Comparison of ENCODE assay signal across 8 mouse cellular contexts in the genomic region with DNA sequence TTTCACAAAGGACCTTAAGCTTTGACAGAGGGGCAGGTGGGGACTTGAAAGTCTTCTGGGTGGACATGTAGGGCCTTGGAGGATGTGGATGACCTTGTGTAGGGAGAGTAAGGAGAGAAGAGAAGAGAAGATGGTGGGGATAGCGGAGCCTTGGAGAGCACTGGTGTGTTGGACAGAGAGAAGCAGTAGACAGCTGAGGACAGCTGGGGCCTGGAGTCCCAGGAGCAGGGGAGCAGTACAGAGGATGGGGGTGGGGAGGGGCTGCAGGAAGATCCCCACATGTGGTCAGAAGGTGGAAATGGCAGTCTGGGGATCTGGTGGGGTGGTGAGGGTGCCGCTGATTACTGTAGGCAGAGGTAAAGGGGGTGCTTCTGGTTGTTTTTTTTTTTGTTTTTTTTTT. TPM values are rescaled to one million over a fixed set of nuclear protein-coding genes. Genes with fewer than 3 reads are reported as not detected.
DNase-seq lines count a peak whose midpoint lies in the region; ATAC-seq and TF ChIP-seq lines count a peak whose summit lies in the region.

No protein-coding gene starts in this region.

- WGBS in hindbrain, embryonic 15.5 days: 57% methylated on average over 2 of the region's 2 CpGs
- 83% methylated on average over 2 of the region's 2 CpGs for WGBS in midbrain, embryonic 13.5 days

- ATAC-seq in hindbrain, embryonic 15.5 days (ENCODE audit: low FRiP score, low read depth): no peak
- no peak for ATAC-seq in midbrain, embryonic 13.5 days
- ATAC-seq in CD4-positive, CD25-positive, alpha-beta regulatory T cell, adult 4 months: no peak
- no peak for ATAC-seq in monocyte, adult 5-6 weeks (replicated peaks; ENCODE audit: insufficient number of reproducible peaks, low FRiP score, low TSS enrichment, poor library complexity, severe bottlenecking)

- peak; percentile 97 for DNase-seq in heart, adult 11 months
- DNase-seq in heart, postnatal 25 days (ENCODE audit: low spot score): no peak
- no peak for DNase-seq in adrenal gland, adult (ENCODE audit: inconsistent age in 2 of 2, low spot score in 1 of 2)

- peak overlapping the region; percentile 68 for H3K4me2 ChIP-seq in hindbrain, embryonic 15.5 days
- peak overlapping the region; percentile 79 for H3K4me2 ChIP-seq in midbrain, embryonic 13.5 days (replicated peaks)

- no peaks in the 10 kb centered on the region for H3K36me3 ChIP-seq in hindbrain, embryonic 15.5 days
- no peaks in the 10 kb centered on the region for H3K36me3 ChIP-seq in midbrain, embryonic 13.5 days

- no peak for TF ChIP-seq POLR2A in cortical plate, adult 2 months (IDR thresholded peaks at IDR 0.05; ENCODE audit: extremely low read depth, insufficient read depth, low read length)

- H3K9me3 ChIP-seq in hindbrain, embryonic 15.5 days: no peaks in the 10 kb centered on the region
- no peaks in the 10 kb centered on the region for H3K9me3 ChIP-seq in midbrain, embryonic 13.5 days

- TF ChIP-seq CTCF in cortical plate, adult 2 months (IDR thresholded peaks at IDR 0.05; ENCODE audit: extremely low read depth, insufficient read depth, low read length): no peak

- 0 out of 2 replicates have a peak overlapping the region, but pooled peaks have one; percentile 7 for H3K27ac ChIP-seq in cortical plate, adult 2 months (ENCODE audit: insufficient read depth, low read length)
- H3K27ac ChIP-seq in hindbrain, embryonic 15.5 days (replicated peaks): no peak overlapping the region
- no peak overlapping the region for H3K27ac ChIP-seq in midbrain, embryonic 13.5 days

- peaks cover 7% of the 10 kb centered on the region; the same call in 1 of the 2 replicates for H3K4me1 ChIP-seq in cortical plate, adult 2 months (ENCODE audit: control insufficient read depth, insufficient read depth, low read length)
- H3K4me1 ChIP-seq in hindbrain, embryonic 15.5 days (replicated peaks): peaks cover 67% of the 10 kb centered on the region
- H3K4me1 ChIP-seq in midbrain, embryonic 13.5 days (replicated peaks): peaks cover 63% of the 10 kb centered on the region

- H3K9ac ChIP-seq in hindbrain, embryonic 15.5 days: 0 out of 2 replicates have a peak overlapping the region, but pooled peaks have one; percentile 25
- H3K9ac ChIP-seq in midbrain, embryonic 13.5 days (replicated peaks): no peak overlapping the region

- H3K4me3 ChIP-seq in cortical plate, adult 2 months (ENCODE audit: insufficient read depth, low read length): 0 out of 2 replicates have a peak overlapping the region, but pooled peaks have one; percentile 11
- peak overlapping the region; percentile 16 for H3K4me3 ChIP-seq in hindbrain, embryonic 15.5 days
- H3K4me3 ChIP-seq in midbrain, embryonic 13.5 days (replicated peaks): no peak overlapping the region

- intact Hi-C loops in heart, postnatal 25 days (cut with DNase I): no loop called here

- no peaks in the 10 kb centered on the region for H3K27me3 ChIP-seq in hindbrain, embryonic 15.5 days
- no peaks in the 10 kb centered on the region for H3K27me3 ChIP-seq in midbrain, embryonic 13.5 days

RNA-seq across cellular contexts. Expression of a gene that starts 4.8 kb away (rescaled TPM):
- total RNA-seq in heart, postnatal 25 days (2021): 10 to 100 TPM; 17.2 to 26.4 TPM
- 130 and 141 TPM in 2 replicates for polyA plus RNA-seq in cortical plate, adult 2 months (2012; rRNA removed)
- polyA plus RNA-seq in hindbrain, embryonic 15.5 days (2015; fragmentation: Nextera tagmentation; extraction: Ambion mirVana): 17.5 and 19.1 TPM in 2 replicates
- polyA plus RNA-seq in midbrain, embryonic 13.5 days (2015; fragmentation: Nextera tagmentation; extraction: Ambion mirVana): 14.0 and 14.8 TPM in 2 replicates
- 10 to 100 TPM; 12.3 to 22.0 TPM for polyA plus RNA-seq in CD4-positive, CD25-positive, alpha-beta regulatory T cell, adult 4 months (2017; shearing (Covaris generic))
- 70.1 to 101 TPM (median 79.0 TPM) in 3 replicates for total RNA-seq in monocyte, adult 5-6 weeks (2017)

RNA-seq across cellular contexts. Expression of a gene that starts 56.5 kb away (rescaled TPM):
- total RNA-seq in heart, postnatal 25 days (2021): 100 to 1,000 TPM; 306 to 340 TPM
- 530 and 542 TPM in 2 replicates for polyA plus RNA-seq in cortical plate, adult 2 months (2012; rRNA removed)
- 401 and 427 TPM in 2 replicates for polyA plus RNA-seq in hindbrain, embryonic 15.5 days (2015; fragmentation: Nextera tagmentation; extraction: Ambion mirVana)
- polyA plus RNA-seq in midbrain, embryonic 13.5 days (2015; fragmentation: Nextera tagmentation; extraction: Ambion mirVana): 531 and 554 TPM in 2 replicates
- 1,000 to 10,000 TPM; 2,515 to 4,056 TPM for polyA plus RNA-seq in CD4-positive, CD25-positive, alpha-beta regulatory T cell, adult 4 months (2017; shearing (Covaris generic))
- total RNA-seq in monocyte, adult 5-6 weeks (2017): 1,253 to 1,571 TPM (median 1,557 TPM) in 3 replicates
